Mouse (Mus musculus): Measurements from ENCODE around the gene Coq10a.

GRCm38 (mm10) chr10:128412558-128412957 is 43.8 kb upstream of the Coq10a start:
- no peak for TF ChIP-seq CTCF (IDR thresholded peaks at IDR 0.05; ENCODE audit: extremely low read depth, insufficient read depth, insufficient read length, insufficient replicate concordance)
- TF ChIP-seq POLR2A (IDR thresholded peaks at IDR 0.05; ENCODE audit: low read depth, low read length): no peak
